Mouse (Mus musculus): ENCODE results near the gene Gm11127. TPM values are rescaled to one million over a fixed set of nuclear protein-coding genes. Genes with fewer than 3 reads are reported as not detected.
A peak's percentile ranks its signal among the peaks of the same experiment; 100 is the strongest.
"Not testable (repeated sequence)": the region's sequence is repeated elsewhere in the genome, so short reads cannot be mapped to it uniquely, and the experiment has no call there.

The Gm11127 gene
- polyA plus RNA-seq, 1 experiment from 2014 or later: not detected

DNA sequence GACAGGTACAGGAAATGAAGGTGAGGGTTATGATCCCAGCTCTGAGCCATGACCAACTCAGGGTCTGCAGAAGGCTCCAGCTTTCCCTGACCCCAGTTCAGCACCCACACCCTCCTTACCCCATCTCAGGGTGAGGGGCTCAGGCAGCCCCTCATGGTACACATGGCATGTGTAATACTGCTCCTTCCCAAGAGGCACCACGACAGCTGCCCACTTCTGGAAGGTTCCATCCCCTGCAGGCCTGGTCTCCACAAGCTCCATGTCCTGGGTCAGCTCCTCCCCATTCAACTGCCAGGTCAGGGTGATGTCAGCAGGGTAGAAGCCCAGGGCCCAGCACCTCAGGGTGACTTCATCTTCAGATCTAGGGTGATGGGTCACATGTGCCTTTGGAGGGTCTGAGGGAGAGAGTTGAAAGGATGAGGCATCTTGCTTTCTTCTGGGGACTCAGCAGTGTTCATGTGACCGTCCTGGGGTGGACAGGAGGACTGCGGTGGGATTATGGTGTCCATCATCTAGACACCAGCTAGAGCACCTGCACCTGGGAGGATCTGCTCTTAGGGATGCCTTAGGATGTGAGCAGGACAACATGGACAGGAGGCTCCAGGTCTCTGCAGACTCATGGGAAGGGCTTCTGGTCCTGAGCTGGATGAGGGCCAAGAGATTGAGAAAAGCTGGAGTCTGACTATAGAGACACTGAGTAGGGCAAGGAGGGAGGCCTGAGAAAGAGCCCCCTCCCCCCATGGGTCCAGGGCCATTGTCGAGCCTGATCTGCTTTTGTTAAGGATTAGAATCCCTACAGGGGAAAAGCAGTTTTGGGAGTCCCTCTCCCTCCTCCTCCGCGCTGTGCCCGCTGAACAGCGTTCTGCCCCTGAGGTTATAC is 27.2 kb downstream of the Gm11127 start:
- not testable (repeated sequence) for H3K27ac ChIP-seq; ATAC-seq (replicated peaks; ENCODE audit: insufficient number of reproducible peaks, insufficient read depth, low FRiP score, low read depth); H3K36me3 ChIP-seq; H3K9me3 ChIP-seq (replicated peaks); H3K27me3 ChIP-seq; H3K9ac ChIP-seq
- H3K4me3 ChIP-seq: peak overlapping the region; percentile 65
- peaks cover 12% of the 10 kb centered on the region for H3K4me1 ChIP-seq (replicated peaks)
- WGBS: 54% methylated on average over 8 of the region's 8 CpGs
- peak overlapping the region; percentile 95 for H3K4me2 ChIP-seq

DNA sequence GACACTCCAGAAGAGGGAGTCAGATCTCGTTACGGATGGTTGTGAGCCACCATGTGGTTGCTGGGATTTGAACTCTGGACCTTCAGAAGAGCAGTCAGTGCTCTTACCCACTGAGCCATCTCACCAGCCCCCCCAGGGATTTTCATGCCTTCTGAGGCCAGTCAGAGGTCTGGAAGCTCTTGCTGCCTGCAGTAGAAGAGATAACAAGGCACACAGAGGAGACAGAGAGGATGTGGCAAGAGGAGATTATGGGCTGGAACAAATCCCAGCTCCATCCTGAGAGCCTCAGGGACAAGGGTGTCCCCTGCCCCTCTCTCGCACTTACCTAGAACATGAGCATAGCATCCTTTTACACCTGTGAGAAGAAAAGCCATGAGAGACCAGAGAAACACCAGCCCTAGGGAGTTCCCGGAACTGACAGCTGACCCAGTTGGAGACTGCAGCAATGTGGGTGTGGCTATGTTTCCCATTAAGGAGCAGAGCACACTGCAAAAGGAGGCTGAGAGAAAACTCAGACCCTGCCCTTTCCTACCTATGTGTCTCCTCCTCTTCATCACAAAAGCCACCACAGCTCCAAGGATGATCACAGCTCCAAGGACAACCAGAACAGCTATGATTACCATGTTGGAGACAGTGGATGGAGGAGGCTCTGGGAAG is 28.0 kb downstream of the Gm11127 start:
- H3K27me3 ChIP-seq; H3K4me2 ChIP-seq; H3K9me3 ChIP-seq (replicated peaks); ATAC-seq (replicated peaks; ENCODE audit: insufficient number of reproducible peaks, insufficient read depth, low FRiP score, low read depth); H3K36me3 ChIP-seq; H3K4me3 ChIP-seq; H3K27ac ChIP-seq; H3K9ac ChIP-seq: not testable (repeated sequence)
- H3K4me1 ChIP-seq (replicated peaks): peaks cover 12% of the 10 kb centered on the region
- 66% methylated on average over 4 of the region's 4 CpGs for WGBS

DNA sequence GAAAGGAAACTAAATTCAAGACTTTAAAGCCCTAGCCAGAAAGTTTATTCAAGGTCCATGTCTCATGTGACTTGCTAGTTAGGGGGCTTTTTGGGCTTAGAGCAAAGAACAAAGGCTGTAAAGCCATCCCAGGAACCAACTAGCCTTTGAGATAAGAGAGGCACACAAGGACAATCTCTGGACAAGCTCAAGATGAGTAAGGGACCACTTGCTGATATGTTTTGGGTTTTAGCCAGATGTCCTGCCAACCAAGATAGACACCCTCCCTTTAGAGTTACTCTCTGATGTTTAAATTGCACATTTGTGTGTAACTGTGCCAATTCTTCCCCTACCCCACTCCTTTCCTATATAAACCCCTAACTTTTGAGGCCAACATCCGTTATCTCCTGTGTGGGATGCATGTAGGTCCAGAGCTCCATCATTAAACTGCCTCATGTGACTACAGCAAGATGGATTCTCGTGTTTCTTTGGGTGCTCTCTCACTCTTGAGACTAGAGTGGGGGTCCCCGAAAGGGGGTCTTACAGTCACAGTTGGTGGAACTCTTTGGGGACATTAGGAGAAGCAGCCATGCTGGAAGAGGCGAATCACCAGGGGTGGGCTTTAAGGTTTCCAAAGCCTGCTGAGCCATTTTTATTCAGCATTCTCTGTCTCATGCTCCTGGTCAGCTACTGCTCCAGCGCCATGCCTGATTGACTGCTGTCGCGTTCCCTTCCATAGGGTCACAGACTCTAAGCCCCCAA is 29.1 kb downstream of the Gm11127 start:
- H3K36me3 ChIP-seq: no peaks in the 10 kb centered on the region
- H3K4me3 ChIP-seq: no peak overlapping the region
- no peak overlapping the region for H3K4me2 ChIP-seq
- no peak overlapping the region for H3K27ac ChIP-seq
- 83% methylated on average over 7 of the region's 7 CpGs for WGBS
- no peak for ATAC-seq (replicated peaks; ENCODE audit: insufficient number of reproducible peaks, insufficient read depth, low FRiP score, low read depth)
- H3K9ac ChIP-seq: no peak overlapping the region
- H3K27me3 ChIP-seq: no peaks in the 10 kb centered on the region
- H3K9me3 ChIP-seq (replicated peaks): no peaks in the 10 kb centered on the region
- H3K4me1 ChIP-seq (replicated peaks): peaks cover 13% of the 10 kb centered on the region

DNA sequence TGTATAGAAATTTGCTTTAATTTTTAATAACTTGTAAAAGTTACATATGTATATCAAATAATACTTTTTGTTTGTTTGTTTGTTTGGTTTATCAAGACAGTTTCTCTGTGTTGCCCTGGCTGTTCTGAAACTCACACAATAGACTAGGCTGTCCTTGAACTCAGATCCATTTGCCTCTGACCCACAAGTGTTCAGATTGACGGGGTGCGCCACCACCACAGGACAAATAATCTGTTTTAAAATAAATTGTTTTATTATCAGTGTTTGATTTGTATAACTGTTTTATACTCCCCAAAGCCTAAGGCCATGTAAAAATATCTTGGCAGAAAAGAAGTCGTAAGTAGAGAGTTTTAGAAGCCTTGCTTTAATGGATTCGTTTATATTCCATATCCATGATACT is 30.5 kb downstream of the Gm11127 start:
- no peaks in the 10 kb centered on the region for H3K9me3 ChIP-seq (replicated peaks)

DNA sequence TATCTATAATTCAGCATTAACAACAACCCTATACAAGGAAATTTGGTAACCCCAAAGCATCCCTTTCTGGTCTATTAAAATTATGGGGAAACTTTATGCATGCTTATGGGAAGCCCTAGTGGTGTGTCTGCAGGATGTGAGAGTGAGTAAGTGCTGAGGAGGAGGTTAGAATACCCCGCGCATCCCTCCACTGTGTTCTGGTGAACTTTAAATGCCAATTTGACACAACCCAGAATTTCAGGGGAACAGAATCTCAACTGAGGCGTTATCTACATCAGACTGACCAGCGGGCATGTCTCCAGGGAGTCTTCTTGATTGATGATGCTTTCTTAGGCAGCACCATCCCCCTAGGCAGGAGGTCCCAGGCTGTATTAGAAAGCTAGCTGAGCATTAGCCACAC is 32.3 kb downstream of the Gm11127 start:
- Histone ChIP-seq H3K4me3 (no peak overlapping the region), H3K4me1 (replicated peaks) (peaks cover 3% of the 10 kb centered on the region; the same call in 1 of the 2 replicates)
- ATAC-seq (replicated peaks; ENCODE audit: insufficient number of reproducible peaks, insufficient read depth, low FRiP score, low read depth): no peak

More for the DNA sequence above, 30.5 kb downstream of the Gm11127 start:
- Histone ChIP-seq H3K27me3 (no peaks in the 10 kb centered on the region), H3K9ac (no peak overlapping the region), H3K4me2 (no peak overlapping the region), H3K4me3 (no peak overlapping the region), H3K27ac (no peak overlapping the region), H3K36me3 (no peaks in the 10 kb centered on the region), H3K4me1 (replicated peaks) (peaks cover 14% of the 10 kb centered on the region)
- ATAC-seq (replicated peaks; ENCODE audit: insufficient number of reproducible peaks, insufficient read depth, low FRiP score, low read depth): no peak
- 84% methylated on average over 4 of the region's 4 CpGs for WGBS

DNA sequence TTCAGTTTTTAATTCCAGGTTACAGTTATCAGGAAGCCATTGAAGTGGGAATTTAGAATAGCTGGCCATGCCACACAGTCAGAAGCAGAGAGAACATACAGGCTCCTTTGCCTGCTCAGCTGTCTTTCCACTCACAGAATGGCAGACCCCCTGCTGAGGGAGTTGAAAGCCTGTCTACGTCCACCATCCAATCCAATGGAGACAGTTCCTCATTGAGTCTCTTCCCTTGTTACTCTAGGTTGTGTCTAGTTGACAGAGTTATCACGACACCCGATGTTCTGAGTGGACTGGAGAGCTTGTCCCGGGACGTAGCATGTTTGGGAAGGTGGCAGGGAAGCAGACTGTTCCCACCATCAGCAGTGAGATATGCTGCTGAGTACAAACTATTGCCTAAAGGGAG is 33.0 kb downstream of the Gm11127 start:
- Histone ChIP-seq H3K9ac (no peak overlapping the region), H3K27me3 (no peaks in the 10 kb centered on the region), H3K4me3 (no peak overlapping the region), H3K36me3 (no peaks in the 10 kb centered on the region), H3K4me2 (no peak overlapping the region), H3K9me3 (replicated peaks) (no peaks in the 10 kb centered on the region), H3K27ac (no peak overlapping the region), H3K4me1 (replicated peaks) (peaks cover 7% of the 10 kb centered on the region; the same call in 1 of the 2 replicates)
- WGBS: 43% methylated on average over 5 of the region's 5 CpGs
- no peak for ATAC-seq (replicated peaks; ENCODE audit: insufficient number of reproducible peaks, insufficient read depth, low FRiP score, low read depth)

More for the DNA sequence above, 32.3 kb downstream of the Gm11127 start:
- Histone ChIP-seq H3K9me3 (replicated peaks) (no peaks in the 10 kb centered on the region), H3K9ac (no peak overlapping the region), H3K27me3 (no peaks in the 10 kb centered on the region), H3K27ac (no peak overlapping the region), H3K36me3 (no peaks in the 10 kb centered on the region), H3K4me2 (no peak overlapping the region)
- 65% methylated on average over 4 of the region's 4 CpGs for WGBS

DNA sequence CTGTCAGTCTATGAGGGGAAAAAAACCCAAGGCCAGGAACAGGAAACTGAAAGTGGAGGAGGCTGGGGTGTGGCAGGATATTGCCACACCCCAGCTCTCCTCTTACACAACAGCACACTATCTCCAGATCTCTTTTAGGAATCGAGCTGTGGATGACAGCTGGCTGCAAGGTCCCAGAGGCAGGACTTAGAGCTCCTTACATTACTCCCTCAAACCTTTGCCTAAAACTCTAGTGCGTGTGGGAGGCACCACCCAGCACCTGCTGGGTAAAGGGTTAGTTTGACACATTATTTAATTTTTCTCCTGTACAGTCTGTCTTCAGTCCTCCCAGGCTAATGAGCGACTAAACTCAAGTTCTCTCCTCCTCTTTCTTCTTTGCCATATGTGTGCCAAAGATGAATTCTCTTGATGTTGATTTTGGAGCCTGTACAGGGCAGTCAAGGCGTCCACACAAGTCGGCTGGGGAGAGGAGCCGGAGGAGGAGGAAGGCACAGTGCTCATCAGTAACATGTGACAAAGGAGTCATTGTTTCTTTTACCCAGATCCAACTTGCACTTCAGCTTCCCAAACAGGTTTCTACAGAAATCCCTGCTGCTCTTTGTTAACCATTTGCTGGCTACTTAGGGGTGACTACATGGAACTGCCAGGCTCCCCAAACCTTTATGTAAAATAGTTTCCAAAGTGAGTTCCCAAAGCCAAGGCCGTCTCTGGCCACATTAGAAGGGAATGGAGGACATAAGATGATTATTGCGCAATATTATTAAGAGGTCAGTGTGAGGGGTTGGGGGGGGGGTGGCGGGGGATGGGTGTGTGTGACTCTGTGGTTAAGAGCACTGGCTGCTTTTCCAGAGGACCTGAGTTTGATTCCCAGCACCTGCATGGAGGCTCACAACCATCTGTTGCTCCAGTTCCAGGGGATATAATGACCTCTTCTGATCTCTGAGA is 34.2 kb downstream of the Gm11127 start:
- Histone ChIP-seq H3K9ac (no peak overlapping the region), H3K27ac (peak overlapping the region; percentile 28; the same call in 1 of the 2 replicates), H3K36me3 (no peaks in the 10 kb centered on the region), H3K4me2 (no peak overlapping the region), H3K4me3 (no peak overlapping the region), H3K9me3 (replicated peaks) (no peaks in the 10 kb centered on the region), H3K4me1 (replicated peaks) (peaks cover 7% of the 10 kb centered on the region; the same call in 1 of the 2 replicates), H3K27me3 (no peaks in the 10 kb centered on the region)
- 0 out of 2 replicates have a peak, but pooled peaks have one; percentile 27 for ATAC-seq (replicated peaks; ENCODE audit: insufficient number of reproducible peaks, insufficient read depth, low FRiP score, low read depth)
- WGBS: 58% methylated on average over 9 of the region's 9 CpGs

DNA sequence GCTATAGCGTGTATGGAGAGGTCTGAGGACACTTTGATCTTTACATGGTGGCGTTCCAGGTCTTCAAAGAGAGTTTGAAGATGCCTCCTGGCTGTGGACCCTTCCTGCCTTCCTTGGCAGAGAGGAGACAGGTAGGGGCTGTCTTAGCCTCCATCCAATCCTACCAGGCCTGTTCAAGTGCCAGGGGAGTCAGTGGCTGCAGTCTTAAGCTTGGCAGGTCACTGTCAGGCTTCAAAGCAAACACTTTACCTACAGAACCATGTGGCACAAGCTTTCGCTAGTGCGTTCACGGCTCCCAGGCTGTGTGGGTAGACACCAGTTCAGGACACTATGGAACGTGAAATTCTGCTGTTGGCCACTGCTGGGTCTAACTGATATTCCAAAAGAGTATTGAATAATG is 35.2 kb downstream of the Gm11127 start:
- no peak overlapping the region for H3K27ac ChIP-seq
- no peaks in the 10 kb centered on the region for H3K27me3 ChIP-seq
- H3K36me3 ChIP-seq: no peaks in the 10 kb centered on the region
- H3K9ac ChIP-seq: no peak overlapping the region
- WGBS: 87% methylated on average over 6 of the region's 6 CpGs
- H3K9me3 ChIP-seq (replicated peaks): no peaks in the 10 kb centered on the region
- H3K4me3 ChIP-seq: no peak overlapping the region
- ATAC-seq (replicated peaks; ENCODE audit: insufficient number of reproducible peaks, insufficient read depth, low FRiP score, low read depth): no peak
- peaks cover 7% of the 10 kb centered on the region; the same call in 1 of the 2 replicates for H3K4me1 ChIP-seq (replicated peaks)
- H3K4me2 ChIP-seq: no peak overlapping the region

DNA sequence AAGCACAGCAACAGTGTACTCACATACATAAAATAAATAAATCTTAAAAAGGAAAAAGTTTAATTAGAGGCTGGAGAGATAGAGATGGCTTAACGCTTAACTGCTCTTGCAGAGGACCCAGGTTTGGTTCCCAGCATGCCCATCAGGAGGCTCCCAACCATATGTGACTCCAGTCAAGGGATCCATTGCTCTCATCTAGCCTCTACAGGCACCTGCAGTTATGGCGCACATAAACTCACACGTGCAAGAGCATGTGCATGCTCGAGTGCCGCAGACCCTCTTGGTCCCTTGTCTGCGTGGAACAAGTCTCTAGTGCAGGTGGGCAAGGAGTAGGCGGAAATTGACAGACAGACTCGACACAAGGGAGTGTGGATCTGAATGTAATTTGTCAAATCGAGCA is 36.1 kb downstream of the Gm11127 start:
- H3K9me3 ChIP-seq (replicated peaks): no peaks in the 10 kb centered on the region
- H3K4me1 ChIP-seq (replicated peaks): peaks cover 7% of the 10 kb centered on the region; the same call in 1 of the 2 replicates
- H3K9ac ChIP-seq: no peak overlapping the region
- no peaks in the 10 kb centered on the region for H3K36me3 ChIP-seq
- WGBS: 89% methylated on average over 9 of the region's 9 CpGs
- H3K27ac ChIP-seq: no peak overlapping the region
- no peak for ATAC-seq (replicated peaks; ENCODE audit: insufficient number of reproducible peaks, insufficient read depth, low FRiP score, low read depth)
- H3K4me2 ChIP-seq: no peak overlapping the region
- H3K27me3 ChIP-seq: no peaks in the 10 kb centered on the region
- no peak overlapping the region for H3K4me3 ChIP-seq

DNA sequence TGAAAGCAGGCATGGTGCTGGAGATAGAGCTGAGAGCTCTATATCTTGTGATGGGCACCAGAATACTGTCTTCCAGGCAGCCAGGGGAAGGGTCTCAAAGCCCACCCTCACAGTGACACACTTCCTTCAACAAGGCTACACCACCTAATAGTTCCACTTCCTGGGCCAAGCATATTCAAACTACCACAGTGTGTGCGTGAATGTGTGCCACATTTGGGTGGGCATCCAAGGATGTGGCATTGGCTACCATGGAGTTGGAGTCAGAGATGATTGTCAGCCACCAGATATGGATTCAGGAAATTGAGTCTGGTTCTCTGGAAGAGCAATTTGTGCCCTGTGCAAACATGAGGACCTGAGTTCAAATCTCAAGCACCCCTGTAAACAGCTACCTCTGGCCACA is 36.9 kb downstream of the Gm11127 start:
- 0 out of 2 replicates have a peak overlapping the region, but pooled peaks have one; percentile 29 for H3K4me3 ChIP-seq
- no peaks in the 10 kb centered on the region for H3K27me3 ChIP-seq
- no peak overlapping the region for H3K9ac ChIP-seq
- H3K27ac ChIP-seq: peak overlapping the region; percentile 60; the same call in 1 of the 2 replicates
- no peaks in the 10 kb centered on the region for H3K9me3 ChIP-seq (replicated peaks)
- H3K36me3 ChIP-seq: no peaks in the 10 kb centered on the region
- H3K4me1 ChIP-seq (replicated peaks): peaks cover 7% of the 10 kb centered on the region; the same call in 1 of the 2 replicates
- WGBS: 100% methylated on average over 1 of the region's 1 CpGs
- peak overlapping the region; percentile 52; the same call in 1 of the 2 replicates for H3K4me2 ChIP-seq
- no peak for ATAC-seq (replicated peaks; ENCODE audit: insufficient number of reproducible peaks, insufficient read depth, low FRiP score, low read depth)

All from heart, embryonic 15.5 days (tissue).